Mouse (Mus musculus): ENCODE results near the gene Bach2. TPM values are rescaled to one million over a fixed set of nuclear protein-coding genes. Genes with fewer than 3 reads are reported as not detected.
A peak's percentile ranks its signal among the peaks of the same experiment; 100 is the strongest.

Bach2 gene
- total and polyA plus RNA-seq, 2 experiments from 2014 or later, result 2.1 to 2.4 TPM

DNA sequence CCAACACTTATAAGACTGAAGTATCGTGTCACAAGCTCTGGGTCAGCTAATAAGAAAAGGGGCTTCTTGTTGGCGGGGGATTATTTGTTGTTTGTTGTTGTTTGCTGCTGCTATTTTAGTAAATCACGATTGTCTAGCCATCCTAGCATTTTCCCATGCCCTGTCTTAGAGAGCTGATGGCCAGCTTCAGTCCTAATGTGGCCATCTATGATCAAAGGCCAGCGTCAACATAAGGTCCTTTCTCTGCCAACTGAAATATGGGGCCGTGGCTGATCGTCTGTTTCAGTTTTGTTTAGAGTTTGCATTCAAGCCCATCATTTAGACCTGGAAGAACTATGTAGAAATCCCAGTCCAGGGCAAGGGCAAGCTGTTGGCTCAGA, 282.7 kb downstream of the Bach2 start:
- Histone ChIP-seq H3K9me3 (replicated peaks; ENCODE audit: control insufficient read depth, low read length) (no peaks in the 10 kb centered on the region), H3K4me1 (ENCODE audit: control insufficient read depth, insufficient read depth) (peaks cover 37% of the 10 kb centered on the region), H3K27me3 (ENCODE audit: control insufficient read depth, insufficient read depth, low read length) (no peaks in the 10 kb centered on the region), H3K36me3 (replicated peaks; ENCODE audit: control insufficient read depth, insufficient read depth, low read length) (no peaks in the 10 kb centered on the region), H3K4me2 (ENCODE audit: low read depth, low read length) (no peak overlapping the region), H3K4me3 (ENCODE audit: low read depth, low read length) (no peak overlapping the region), H3K9ac (replicated peaks; ENCODE audit: low read depth, low read length) (no peak overlapping the region), H3K27ac (ENCODE audit: low read depth) (peak overlapping the region; percentile 54)
- TF ChIP-seq EP300 (IDR thresholded peaks at IDR 0.05; ENCODE audit: low read depth) (no peak), CTCF (IDR thresholded peaks at IDR 0.05; ENCODE audit: low read depth) (no peak)
- 65% methylated on average over 6 of the region's 6 CpGs for WGBS
- no peak for ATAC-seq (ENCODE audit: insufficient read depth, low read depth)
- no peak for DNase-seq (ENCODE audit: low spot score)

DNA sequence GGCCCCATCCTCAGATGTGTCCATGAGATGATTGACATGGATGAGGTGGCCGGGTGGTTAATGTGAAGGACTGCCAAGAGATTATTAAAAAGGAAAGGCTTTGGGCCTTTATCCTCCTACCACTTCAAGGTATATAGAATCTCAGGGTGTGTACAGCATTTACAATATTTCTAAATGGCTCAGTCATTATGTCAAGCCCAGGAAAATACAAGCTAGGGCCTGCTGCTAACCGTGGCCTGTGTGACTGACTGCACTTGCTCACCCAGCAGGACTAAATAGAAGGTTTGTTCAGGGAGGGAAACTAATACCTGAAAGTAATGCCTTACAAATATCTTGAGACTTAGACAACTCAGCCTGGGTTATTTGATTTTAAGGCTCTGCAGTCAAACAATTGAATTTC, 283.4 kb downstream of the Bach2 start:
- TF ChIP-seq EP300 (IDR thresholded peaks at IDR 0.05; ENCODE audit: low read depth), result no peak
- TF ChIP-seq CTCF (IDR thresholded peaks at IDR 0.05; ENCODE audit: low read depth), result no peak
- no peaks in the 10 kb centered on the region for H3K9me3 ChIP-seq (replicated peaks; ENCODE audit: control insufficient read depth, low read length)
- no peaks in the 10 kb centered on the region for H3K36me3 ChIP-seq (replicated peaks; ENCODE audit: control insufficient read depth, insufficient read depth, low read length)
- WGBS, result 38% methylated on average over 2 of the region's 2 CpGs
- H3K9ac ChIP-seq (replicated peaks; ENCODE audit: low read depth, low read length), result no peak overlapping the region
- no peak overlapping the region for H3K4me2 ChIP-seq (ENCODE audit: low read depth, low read length)
- H3K4me3 ChIP-seq (ENCODE audit: low read depth, low read length), result no peak overlapping the region
- peak overlapping the region; percentile 54 for H3K27ac ChIP-seq (ENCODE audit: low read depth)
- no peaks in the 10 kb centered on the region for H3K27me3 ChIP-seq (ENCODE audit: control insufficient read depth, insufficient read depth, low read length)
- no peak for ATAC-seq (ENCODE audit: insufficient read depth, low read depth)
- H3K4me1 ChIP-seq (ENCODE audit: control insufficient read depth, insufficient read depth), result peaks cover 37% of the 10 kb centered on the region
- no peak for DNase-seq (ENCODE audit: low spot score)

DNA sequence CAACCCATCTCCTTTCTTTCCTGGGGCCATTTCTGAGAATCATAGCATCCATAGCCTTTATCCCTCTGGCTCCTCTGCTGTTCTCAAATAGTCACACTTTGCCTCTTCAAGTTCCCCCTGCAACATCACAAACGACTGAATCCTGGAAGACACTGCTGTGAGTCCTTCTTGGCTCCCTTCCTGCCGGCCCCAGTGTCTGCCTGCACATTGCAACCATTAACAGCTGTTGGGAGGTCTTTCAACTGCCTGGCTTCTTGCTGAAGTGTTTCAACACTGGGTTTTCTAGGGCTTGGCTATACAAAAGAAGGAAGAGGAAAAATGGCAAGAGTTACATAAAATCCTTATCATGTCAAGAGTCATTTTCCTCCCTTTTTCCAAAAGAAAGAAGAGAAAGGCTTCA, 285.7 kb downstream of the Bach2 start:
- Histone ChIP-seq H3K4me1 (ENCODE audit: control insufficient read depth, insufficient read depth) (peaks cover 19% of the 10 kb centered on the region), H3K9me3 (replicated peaks; ENCODE audit: control insufficient read depth, low read length) (no peaks in the 10 kb centered on the region), H3K4me2 (ENCODE audit: low read depth, low read length) (no peak overlapping the region), H3K9ac (replicated peaks; ENCODE audit: low read depth, low read length) (no peak overlapping the region), H3K27me3 (ENCODE audit: control insufficient read depth, insufficient read depth, low read length) (no peaks in the 10 kb centered on the region), H3K36me3 (replicated peaks; ENCODE audit: control insufficient read depth, insufficient read depth, low read length) (no peaks in the 10 kb centered on the region), H3K4me3 (ENCODE audit: low read depth, low read length) (no peak overlapping the region), H3K27ac (ENCODE audit: low read depth) (no peak overlapping the region)
- DNase-seq (ENCODE audit: low spot score), result no peak
- 38% methylated on average over 2 of the region's 2 CpGs for WGBS
- TF ChIP-seq CTCF (IDR thresholded peaks at IDR 0.05; ENCODE audit: low read depth), result no peak
- TF ChIP-seq EP300 (IDR thresholded peaks at IDR 0.05; ENCODE audit: low read depth), result no peak
- no peak for ATAC-seq (ENCODE audit: insufficient read depth, low read depth)

DNA sequence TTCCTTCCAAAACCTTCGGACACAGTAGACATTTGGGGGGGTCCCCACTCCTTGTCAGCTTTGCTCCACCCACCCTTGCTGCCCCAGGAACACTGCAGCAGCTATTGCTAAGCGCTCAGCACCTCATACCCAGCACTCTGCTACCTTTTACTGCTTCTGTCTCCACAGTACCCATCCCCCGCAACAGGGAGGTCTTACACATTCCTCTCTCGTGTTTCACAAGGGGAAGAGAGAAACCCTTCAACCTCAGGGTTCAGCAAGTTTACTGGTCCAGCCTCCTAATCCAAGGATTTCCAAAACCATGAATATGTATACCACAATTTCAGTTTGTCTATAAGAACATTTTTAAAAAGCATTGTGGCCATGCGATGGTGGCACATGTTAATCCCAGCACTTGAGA, 286.4 kb downstream of the Bach2 start:
- ATAC-seq (ENCODE audit: insufficient read depth, low read depth) (no peak), DNase-seq (ENCODE audit: low spot score) (no peak)
- Histone ChIP-seq H3K4me3 (ENCODE audit: low read depth, low read length) (no peak overlapping the region), H3K27me3 (ENCODE audit: control insufficient read depth, insufficient read depth, low read length) (no peaks in the 10 kb centered on the region), H3K27ac (ENCODE audit: low read depth) (no peak overlapping the region), H3K4me1 (ENCODE audit: control insufficient read depth, insufficient read depth) (peaks cover 13% of the 10 kb centered on the region), H3K4me2 (ENCODE audit: low read depth, low read length) (no peak overlapping the region), H3K36me3 (replicated peaks; ENCODE audit: control insufficient read depth, insufficient read depth, low read length) (no peaks in the 10 kb centered on the region), H3K9me3 (replicated peaks; ENCODE audit: control insufficient read depth, low read length) (no peaks in the 10 kb centered on the region), H3K9ac (replicated peaks; ENCODE audit: low read depth, low read length) (no peak overlapping the region)
- 74% methylated on average over 5 of the region's 5 CpGs for WGBS
- TF ChIP-seq CTCF (IDR thresholded peaks at IDR 0.05; ENCODE audit: low read depth) (no peak), EP300 (IDR thresholded peaks at IDR 0.05; ENCODE audit: low read depth) (no peak)

DNA sequence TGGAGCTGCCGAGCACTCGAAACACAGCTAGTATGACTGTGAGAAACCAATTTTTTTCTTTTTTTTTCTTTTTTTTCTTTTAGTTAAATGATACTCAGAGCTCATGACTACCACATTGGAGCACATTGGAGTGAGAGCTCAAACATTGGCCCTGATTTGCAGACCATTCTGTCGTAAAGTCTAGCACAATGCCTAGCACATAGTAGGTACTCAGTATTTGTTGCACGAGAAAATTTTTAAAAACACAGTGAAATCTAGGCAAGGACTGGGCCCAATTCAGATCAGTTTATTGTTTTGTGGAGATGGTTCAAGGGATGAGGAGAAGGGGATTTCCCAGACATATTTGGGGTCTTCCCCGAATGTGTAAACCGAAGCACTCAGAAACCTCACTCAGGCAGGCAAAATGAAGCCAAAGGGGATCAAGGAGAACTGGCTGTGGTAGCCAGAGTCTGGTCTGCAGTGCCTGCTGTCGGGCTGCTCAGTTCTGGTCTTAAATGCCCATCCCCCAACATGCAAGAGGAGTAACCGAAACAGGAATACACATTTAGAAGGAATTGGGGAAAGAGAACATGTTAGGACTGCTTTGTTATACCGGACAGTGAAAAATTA, 287.7 kb downstream of the Bach2 start:
- WGBS, result 87% methylated on average over 9 of the region's 9 CpGs
- Histone ChIP-seq H3K9me3 (replicated peaks; ENCODE audit: control insufficient read depth, low read length) (no peaks in the 10 kb centered on the region), H3K4me2 (ENCODE audit: low read depth, low read length) (no peak overlapping the region), H3K4me1 (ENCODE audit: control insufficient read depth, insufficient read depth) (peaks cover 7% of the 10 kb centered on the region; the same call in 1 of the 2 replicates), H3K9ac (replicated peaks; ENCODE audit: low read depth, low read length) (no peak overlapping the region), H3K27me3 (ENCODE audit: control insufficient read depth, insufficient read depth, low read length) (no peaks in the 10 kb centered on the region), H3K36me3 (replicated peaks; ENCODE audit: control insufficient read depth, insufficient read depth, low read length) (no peaks in the 10 kb centered on the region), H3K27ac (ENCODE audit: low read depth) (no peak overlapping the region), H3K4me3 (ENCODE audit: low read depth, low read length) (no peak overlapping the region)
- DNase-seq (ENCODE audit: low spot score) (no peak), ATAC-seq (ENCODE audit: insufficient read depth, low read depth) (no peak)
- TF ChIP-seq EP300 (IDR thresholded peaks at IDR 0.05; ENCODE audit: low read depth) (no peak), CTCF (IDR thresholded peaks at IDR 0.05; ENCODE audit: low read depth) (no peak)

DNA sequence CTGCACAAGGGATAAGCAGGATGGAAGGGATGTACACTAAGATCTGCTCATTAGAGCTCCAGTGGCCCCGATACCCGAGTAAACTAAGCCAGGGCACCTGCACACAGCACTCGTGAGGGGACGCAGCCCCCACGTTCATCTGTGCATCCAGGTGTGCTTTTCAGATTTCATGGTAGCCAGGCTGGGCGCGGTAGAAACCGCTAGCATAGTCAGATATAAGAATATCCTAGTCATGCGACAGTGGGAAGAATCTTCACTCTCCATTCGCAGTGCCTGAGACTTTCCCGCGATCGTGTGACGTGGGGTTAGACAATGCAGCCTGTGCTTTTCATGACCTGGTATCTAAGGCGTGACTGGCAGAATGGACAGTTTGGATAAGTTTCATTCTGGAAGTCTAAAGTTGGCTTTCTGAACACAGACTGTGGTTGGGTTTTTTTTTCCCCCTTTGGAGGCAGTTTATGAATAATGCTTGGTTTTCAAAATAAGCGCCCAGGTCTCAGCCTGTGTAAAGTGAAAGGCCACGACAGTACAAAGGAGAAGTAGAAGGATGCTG, 290.9 kb downstream of the Bach2 start:
- DNase-seq (ENCODE audit: low spot score) (no peak), ATAC-seq (ENCODE audit: insufficient read depth, low read depth) (no peak)
- no peaks in the 10 kb centered on the region for H3K36me3 ChIP-seq (replicated peaks; ENCODE audit: control insufficient read depth, insufficient read depth, low read length)
- H3K27me3 ChIP-seq (ENCODE audit: control insufficient read depth, insufficient read depth, low read length), result no peaks in the 10 kb centered on the region
- no peaks in the 10 kb centered on the region for H3K4me1 ChIP-seq (ENCODE audit: control insufficient read depth, insufficient read depth)
- no peak overlapping the region for H3K4me2 ChIP-seq (ENCODE audit: low read depth, low read length)
- H3K9me3 ChIP-seq (replicated peaks; ENCODE audit: control insufficient read depth, low read length), result no peaks in the 10 kb centered on the region
- no peak overlapping the region for H3K4me3 ChIP-seq (ENCODE audit: low read depth, low read length)
- H3K9ac ChIP-seq (replicated peaks; ENCODE audit: low read depth, low read length), result no peak overlapping the region
- WGBS, result 90% methylated on average over 17 of the region's 17 CpGs
- no peak for TF ChIP-seq CTCF (IDR thresholded peaks at IDR 0.05; ENCODE audit: low read depth)
- no peak for TF ChIP-seq EP300 (IDR thresholded peaks at IDR 0.05; ENCODE audit: low read depth)
- H3K27ac ChIP-seq (ENCODE audit: low read depth), result no peak overlapping the region

Measured in heart, postnatal 0 days (tissue).